Mouse (Mus musculus): ENCODE results near the gene Lrpap1. TPM values are rescaled to one million over a fixed set of nuclear protein-coding genes. Genes with fewer than 3 reads are reported as not detected.

Gene Lrpap1
- 18.4 TPM for polyA plus RNA-seq (2014; fragmentation: Illumina TruSeq; extraction: RNeasy Lipid Tissue Mini Kit (QIAGEN cat#74804); ENCODE audit: low read depth, low replicate concordance)

GRCm38 (mm10) chr5:35104960-35105921, at the start of gene Lrpap1:
TSS of gene Lrpap1 (minus strand) at chr5:35105766.

DNA sequence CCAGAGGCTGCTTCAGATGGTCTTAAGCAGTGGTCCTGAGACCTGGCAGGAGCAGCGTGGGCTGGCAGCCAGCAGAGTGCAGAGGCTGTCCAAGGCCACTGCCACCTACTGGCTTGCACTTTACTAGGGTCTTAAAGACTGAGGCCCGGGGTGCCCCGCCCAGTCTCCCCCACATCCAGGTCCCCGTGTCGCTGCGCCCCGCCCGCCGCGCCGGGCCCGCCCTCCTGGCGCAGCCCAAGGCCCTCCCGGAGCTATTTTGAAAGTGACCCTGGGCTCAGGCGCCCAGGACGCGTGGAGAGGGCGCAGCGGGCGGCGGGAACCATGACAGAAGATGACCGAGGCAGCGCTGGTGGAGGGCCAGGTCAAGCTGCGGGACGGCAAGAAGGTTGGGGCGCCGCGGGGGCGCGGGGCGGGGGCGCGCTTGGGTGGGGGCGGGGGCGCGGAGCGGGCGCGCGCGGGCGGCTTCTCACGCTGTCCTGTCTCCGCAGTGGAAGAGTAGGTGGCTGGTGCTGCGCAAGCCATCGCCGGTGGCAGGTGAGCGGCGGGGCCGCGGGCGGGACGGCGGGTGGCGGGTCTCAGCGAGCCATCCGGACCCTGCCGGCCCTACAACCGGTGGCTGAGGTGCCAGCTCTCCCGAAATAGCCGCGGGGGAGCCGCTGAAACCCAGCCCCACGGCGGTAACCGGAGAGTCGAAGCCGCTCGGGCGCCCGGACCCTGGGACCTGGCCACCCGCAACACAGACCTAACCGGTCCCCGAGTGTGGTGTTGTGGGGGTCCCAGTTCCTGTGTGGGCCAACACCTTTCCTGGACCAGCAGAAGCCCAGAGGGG, 48.7 kb downstream of the Lrpap1 start, which contains the start of gene Dok7:
Gene Dok7, plus strand, starts transcription at position 163 of the 829 bp plus-strand sequence.

Other genes starting within 250 kb of the Lrpap1 start
- gene Msantd1, start 197.8 kb downstream of the Lrpap1 start, polyA plus RNA-seq (2014; fragmentation: Illumina TruSeq; extraction: RNeasy Lipid Tissue Mini Kit (QIAGEN cat#74804); ENCODE audit: low read depth, low replicate concordance), result not detected
- 15.9 TPM for gene Rgs12, start 156.3 kb downstream of the Lrpap1 start, polyA plus RNA-seq (2014; fragmentation: Illumina TruSeq; extraction: RNeasy Lipid Tissue Mini Kit (QIAGEN cat#74804); ENCODE audit: low read depth, low replicate concordance)
- gene Hgfac, start 64.3 kb downstream of the Lrpap1 start, polyA plus RNA-seq (2014; fragmentation: Illumina TruSeq; extraction: RNeasy Lipid Tissue Mini Kit (QIAGEN cat#74804); ENCODE audit: low read depth, low replicate concordance), result not detected
- gene Dok7, start 49.0 kb downstream of the Lrpap1 start, polyA plus RNA-seq (2014; fragmentation: Illumina TruSeq; extraction: RNeasy Lipid Tissue Mini Kit (QIAGEN cat#74804); ENCODE audit: low read depth, low replicate concordance), result not detected
- not detected for gene Adra2c, start 172.6 kb upstream of the Lrpap1 start, polyA plus RNA-seq (2014; fragmentation: Illumina TruSeq; extraction: RNeasy Lipid Tissue Mini Kit (QIAGEN cat#74804); ENCODE audit: low read depth, low replicate concordance)